Mouse (Mus musculus) intestine, embryonic 15.5 days (tissue): ENCODE data around the gene Itga2b. TPM values are rescaled to one million over a fixed set of nuclear protein-coding genes. Genes with fewer than 3 reads are reported as not detected.

ENCODE experiments used
- ATAC-seq: fragments of 200-750 bp; cut with Nextera tagmentation; 2 replicates; pipeline ENCODE4 v1.8.0; 2017; ENCODE audit warnings: moderate TSS enrichment, moderate library complexity
- H3K27ac ChIP-seq: fragments of 300-500 bp; sonication (generic); 2 replicates; pipeline ENCODE4 v1.5.1; 2015; ENCODE audit warnings: mild to moderate bottlenecking, inconsistent platforms
- H3K27me3 ChIP-seq: fragments of 300-500 bp; sonication (generic); replicated peaks from 2 replicates; pipeline ENCODE4 v1.6.1; 2015; ENCODE audit warnings: inconsistent platforms
- H3K36me3 ChIP-seq: fragments of 300-500 bp; sonication (generic); 2 replicates; pipeline ENCODE4 v1.6.1; 2015; ENCODE audit warnings: inconsistent platforms
- H3K4me1 ChIP-seq: fragments of 300-500 bp; sonication (generic); replicated peaks from 2 replicates; pipeline ENCODE4 v1.6.1; 2015; ENCODE audit warnings: inconsistent platforms
- H3K4me2 ChIP-seq: fragments of 300-500 bp; sonication (generic); replicated peaks from 2 replicates; pipeline ENCODE4 v1.6.1; 2015; ENCODE audit warnings: mild to moderate bottlenecking, inconsistent platforms
- H3K4me3 ChIP-seq: fragments of 300-500 bp; sonication (generic); replicated peaks from 2 replicates; pipeline ENCODE4 v1.5.1; 2015; ENCODE audit warnings: inconsistent platforms
- H3K9ac ChIP-seq: fragments of 300-500 bp; sonication (generic); 2 replicates; pipeline ENCODE4 v1.6.1; 2015; ENCODE audit warnings: inconsistent platforms
- H3K9me3 ChIP-seq: fragments of 300-500 bp; sonication (generic); 2 replicates; pipeline ENCODE4 v1.6.1; 2016; ENCODE audit warnings: inconsistent platforms
- WGBS: fragments of 180-500 bp; shearing (Covaris S2); methylation state at CpG from one replicate; pipeline ENCODE4 v1.1.7; 2015; 5-methylcytosine and 5-hydroxymethylcytosine counted together
- polyA plus RNA-seq: library from polyadenylated mRNA; unstranded; fragments of >200 nt; fragmentation: Nextera tagmentation; extraction: Ambion mirVana; gene quantifications from 2 replicates; pipeline ENCODE4 v1.2.1, GENCODE M21; 2015

Gene Itga2b
- polyA plus RNA-seq, 1 experiment from 2014 or later, result 5.1 TPM

GRCm38 (mm10) chr11:102449043-102450008 is 20.6 kb downstream of the Itga2b start:
- no peaks in the 10 kb centered on the region for H3K9me3 ChIP-seq
- H3K4me1 ChIP-seq, result peaks cover 34% of the 10 kb centered on the region
- no peak overlapping the region for H3K4me3 ChIP-seq
- ATAC-seq, result no peak
- H3K27me3 ChIP-seq, result no peaks in the 10 kb centered on the region
- no peaks in the 10 kb centered on the region for H3K36me3 ChIP-seq
- no peak overlapping the region for H3K27ac ChIP-seq
- 37% methylated on average over 17 of the region's 17 CpGs for WGBS
- no peak overlapping the region for H3K4me2 ChIP-seq
- no peak overlapping the region for H3K9ac ChIP-seq

DNA sequence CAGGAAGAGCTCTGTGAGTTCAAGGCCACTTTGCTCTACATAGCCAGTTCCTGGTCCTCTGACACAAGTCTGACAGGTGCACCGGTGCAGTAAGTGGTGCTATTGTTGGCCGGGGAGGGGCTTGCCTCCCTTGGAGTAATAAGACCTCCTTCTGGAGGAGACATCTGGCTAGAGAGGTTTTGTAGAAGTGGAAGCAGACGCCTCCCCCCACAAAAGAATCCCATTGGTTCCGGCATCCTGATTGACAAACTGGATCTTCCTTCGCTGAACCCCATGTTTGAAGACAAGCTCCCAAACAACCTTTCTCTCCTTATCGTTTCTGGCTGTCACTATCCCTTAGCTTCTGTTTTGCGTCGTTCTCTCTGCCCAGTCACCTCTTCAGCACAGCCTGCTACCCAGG is 21.6 kb downstream of the Itga2b start:
- ATAC-seq, result no peak
- Histone ChIP-seq H3K27ac (no peak overlapping the region), H3K4me3 (no peak overlapping the region), H3K4me1 (peaks cover 39% of the 10 kb centered on the region), H3K4me2 (no peak overlapping the region), H3K36me3 (no peaks in the 10 kb centered on the region), H3K9me3 (no peaks in the 10 kb centered on the region), H3K27me3 (no peaks in the 10 kb centered on the region), H3K9ac (no peak overlapping the region)
- WGBS, result 20% methylated on average over 8 of the region's 8 CpGs

DNA sequence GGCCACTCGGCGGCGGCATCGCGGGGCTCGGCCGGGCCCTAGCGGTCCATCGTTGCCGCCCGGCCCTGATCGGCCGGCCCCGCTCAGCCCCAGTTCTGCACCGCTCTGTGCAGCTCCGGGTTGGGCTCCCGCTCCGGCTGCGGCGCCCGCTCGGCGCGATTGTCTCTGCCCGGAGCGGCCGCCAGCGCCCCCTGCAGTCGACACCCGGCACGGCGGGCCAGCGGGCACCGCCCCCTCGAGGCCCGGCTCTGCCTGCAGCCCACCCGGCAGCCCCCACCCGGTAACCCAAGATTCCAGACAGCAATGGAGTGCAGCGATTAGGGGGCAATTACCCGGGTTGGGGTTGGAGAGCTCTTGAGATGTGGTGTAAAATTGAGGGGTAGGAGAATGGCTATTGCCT is 22.4 kb downstream of the Itga2b start, which contains the start of gene Fam171a2:
TSS of gene Fam171a2 (minus strand) at position 186 of the 400 bp plus-strand sequence.
- ATAC-seq, result peak; percentile 76
- Histone ChIP-seq H3K4me3 (peak within 1 kb of the TSS; percentile 90), H3K36me3 (no peaks in the 10 kb centered on the region), H3K9ac (peak within 1 kb of the TSS; percentile 96), H3K4me1 (peaks cover 39% of the 10 kb centered on the region), H3K9me3 (no peaks in the 10 kb centered on the region), H3K4me2 (peak within 1 kb of the TSS; percentile 96), H3K27me3 (no peaks in the 10 kb centered on the region), H3K27ac (peak within 1 kb of the TSS; percentile 90)
- WGBS, result under 1% methylated on average over 40 of the region's 40 CpGs

- Histone ChIP-seq H3K4me1 (peaks cover 39% of the 10 kb centered on the region), H3K4me3 (peak overlapping the region; percentile 90)
- under 1% methylated on average over 45 of the region's 49 CpGs for WGBS
Measured at GRCm38 (mm10) chr11:102446581-102447461, 23.1 kb downstream of the Itga2b start.

DNA sequence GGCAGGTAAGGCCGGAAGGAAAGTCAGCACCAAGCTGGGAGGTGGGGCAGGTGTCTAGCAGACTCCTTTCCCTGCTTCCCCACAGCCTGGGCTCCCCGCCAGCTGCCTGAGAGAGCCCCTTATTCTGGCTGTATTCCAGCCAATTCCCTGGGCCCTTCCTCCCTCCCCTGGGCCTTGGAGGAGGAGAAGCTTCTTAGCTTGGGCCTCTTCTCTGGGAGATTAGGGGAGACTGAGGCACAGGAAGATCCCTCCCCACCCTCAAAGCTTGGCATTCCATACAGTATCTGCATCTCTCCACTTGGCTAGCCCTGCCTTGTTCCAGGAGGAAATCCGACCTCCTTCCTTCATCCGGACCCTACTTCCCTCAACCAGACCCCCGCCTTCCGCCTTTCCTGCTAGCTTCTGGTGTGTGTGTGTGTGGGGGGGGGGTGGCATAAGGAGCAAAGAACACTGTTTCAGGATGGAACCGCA is 24.0 kb downstream of the Itga2b start:
- Histone ChIP-seq H3K27ac (peak overlapping the region; percentile 90), H3K27me3 (no peaks in the 10 kb centered on the region), H3K9me3 (no peaks in the 10 kb centered on the region), H3K4me1 (peaks cover 39% of the 10 kb centered on the region), H3K4me3 (peak overlapping the region; percentile 90), H3K36me3 (0 out of 2 replicates have a peak, but pooled peaks cover 3% of the 10 kb centered on the region), H3K9ac (peak overlapping the region; percentile 96), H3K4me2 (peak overlapping the region; percentile 96)
- peak; percentile 46 for ATAC-seq
- WGBS, result 15% methylated on average over 7 of the region's 7 CpGs

More at GRCm38 (mm10) chr11:102446581-102447461, 23.1 kb downstream of the Itga2b start:
- Histone ChIP-seq H3K4me2 (peak overlapping the region; percentile 96), H3K9me3 (no peaks in the 10 kb centered on the region), H3K27ac (peak overlapping the region; percentile 90), H3K9ac (peak overlapping the region; percentile 96), H3K27me3 (no peaks in the 10 kb centered on the region), H3K36me3 (0 out of 2 replicates have a peak, but pooled peaks cover 3% of the 10 kb centered on the region)
- ATAC-seq, result peak; percentile 59

GRCm38 (mm10) chr11:102445264-102445890 is 24.5 kb downstream of the Itga2b start:
- peak overlapping the region; percentile 90 for H3K4me3 ChIP-seq
- H3K4me2 ChIP-seq, result peak overlapping the region; percentile 96
- H3K27ac ChIP-seq, result peak overlapping the region; percentile 90
- H3K9ac ChIP-seq, result 0 out of 2 replicates have a peak overlapping the region, but pooled peaks have one; percentile 96
- H3K27me3 ChIP-seq, result no peaks in the 10 kb centered on the region
- ATAC-seq, result peak; percentile 13
- H3K36me3 ChIP-seq, result 0 out of 2 replicates have a peak, but pooled peaks cover 3% of the 10 kb centered on the region
- peaks cover 39% of the 10 kb centered on the region for H3K4me1 ChIP-seq
- no peaks in the 10 kb centered on the region for H3K9me3 ChIP-seq
- 22% methylated on average over 10 of the region's 10 CpGs for WGBS

DNA sequence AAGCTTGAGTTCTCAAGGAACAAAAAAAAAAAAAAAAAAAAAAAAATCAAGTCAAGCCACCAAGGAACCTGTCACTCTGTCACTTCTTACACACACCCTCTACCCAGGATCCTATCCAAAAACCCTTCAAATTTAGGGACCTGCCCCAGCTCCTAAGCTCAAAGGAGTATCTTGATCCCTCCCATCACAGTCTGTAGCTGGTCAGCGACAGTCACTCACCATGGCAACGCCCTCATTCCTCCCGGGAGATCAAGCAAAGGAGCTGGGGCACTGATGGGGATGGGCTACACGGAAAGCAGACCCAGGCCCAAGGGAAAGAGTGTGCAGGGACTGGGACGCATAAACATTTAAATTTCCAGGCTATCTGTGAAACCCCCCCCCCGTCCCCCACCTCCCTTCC is 25.1 kb downstream of the Itga2b start:
- peaks cover 39% of the 10 kb centered on the region for H3K4me1 ChIP-seq
- H3K4me3 ChIP-seq, result 0 out of 2 replicates have a peak overlapping the region, but pooled peaks have one; percentile 90
- no peaks in the 10 kb centered on the region for H3K27me3 ChIP-seq
- peaks cover 4% of the 10 kb centered on the region; the same call in 1 of the 2 replicates for H3K36me3 ChIP-seq
- H3K9ac ChIP-seq, result no peak overlapping the region
- ATAC-seq, result no peak
- H3K4me2 ChIP-seq, result peak overlapping the region; percentile 96
- H3K9me3 ChIP-seq, result no peaks in the 10 kb centered on the region
- no peak overlapping the region; the same call in 1 of the 2 replicates for H3K27ac ChIP-seq
- 12% methylated on average over 6 of the region's 6 CpGs for WGBS

- H3K4me2 ChIP-seq, result no peak overlapping the region
Measured at GRCm38 (mm10) chr11:102444321-102444720, 25.6 kb downstream of the Itga2b start.

DNA sequence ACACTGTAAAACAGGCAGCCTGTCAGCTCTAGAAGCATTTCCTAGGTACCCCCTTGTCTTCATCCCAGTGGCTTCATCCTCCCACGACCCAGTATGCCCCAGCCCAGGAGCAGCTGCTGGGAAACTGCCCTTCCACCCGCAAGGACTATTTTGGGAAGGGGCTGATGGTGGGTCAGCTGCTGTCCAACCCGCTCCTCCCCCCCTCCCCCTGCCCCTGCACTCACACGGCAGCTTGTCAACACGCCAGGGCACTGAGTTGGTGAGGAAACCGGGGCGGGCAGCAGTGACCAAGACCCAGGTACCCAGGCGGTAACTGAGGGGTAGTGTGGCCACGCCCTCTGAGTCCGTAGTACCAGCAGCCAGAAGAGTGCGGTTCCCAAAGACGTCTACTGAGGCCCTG is 26.2 kb downstream of the Itga2b start:
- 66% methylated on average over 12 of the region's 12 CpGs for WGBS
- Histone ChIP-seq H3K4me2 (no peak overlapping the region), H3K9me3 (no peaks in the 10 kb centered on the region), H3K9ac (no peak overlapping the region), H3K36me3 (peaks cover 6% of the 10 kb centered on the region), H3K4me1 (peaks cover 39% of the 10 kb centered on the region), H3K27me3 (0 out of 2 replicates have a peak, but pooled peaks cover 1% of the 10 kb centered on the region), H3K27ac (no peak overlapping the region), H3K4me3 (no peak overlapping the region)
- ATAC-seq, result no peak

More at GRCm38 (mm10) chr11:102444321-102444720, 25.6 kb downstream of the Itga2b start:
- no peak overlapping the region for H3K9ac ChIP-seq
- ATAC-seq, result no peak
- no peak overlapping the region for H3K4me3 ChIP-seq
- H3K4me1 ChIP-seq, result peaks cover 39% of the 10 kb centered on the region
- WGBS, result 70% methylated on average over 3 of the region's 3 CpGs
- peaks cover 6% of the 10 kb centered on the region; the same call in 1 of the 2 replicates for H3K36me3 ChIP-seq
- H3K27ac ChIP-seq, result no peak overlapping the region
- no peaks in the 10 kb centered on the region for H3K9me3 ChIP-seq
- H3K27me3 ChIP-seq, result no peaks in the 10 kb centered on the region

GRCm38 (mm10) chr11:102442089-102442488 is 27.8 kb downstream of the Itga2b start:
- H3K4me1 ChIP-seq, result peaks cover 40% of the 10 kb centered on the region
- no peak overlapping the region for H3K4me2 ChIP-seq
- H3K9me3 ChIP-seq, result no peaks in the 10 kb centered on the region
- H3K4me3 ChIP-seq, result no peak overlapping the region
- no peak overlapping the region for H3K27ac ChIP-seq
- peaks cover 6% of the 10 kb centered on the region for H3K36me3 ChIP-seq
- H3K9ac ChIP-seq, result no peak overlapping the region
- 0 out of 2 replicates have a peak, but pooled peaks cover 6% of the 10 kb centered on the region for H3K27me3 ChIP-seq
- 88% methylated on average over 6 of the region's 6 CpGs for WGBS
- no peak for ATAC-seq

- Histone ChIP-seq H3K27ac (no peak overlapping the region), H3K4me3 (no peak overlapping the region), H3K36me3 (peaks cover 6% of the 10 kb centered on the region), H3K9me3 (no peaks in the 10 kb centered on the region), H3K4me2 (no peak overlapping the region), H3K4me1 (peaks cover 40% of the 10 kb centered on the region), H3K27me3 (0 out of 2 replicates have a peak, but pooled peaks cover 6% of the 10 kb centered on the region), H3K9ac (no peak overlapping the region)
- ATAC-seq, result no peak
- WGBS, result 80% methylated on average over 3 of the region's 3 CpGs
Measured at GRCm38 (mm10) chr11:102441434-102441833, 28.5 kb downstream of the Itga2b start.
